Mouse (Mus musculus) CD8-positive naive resting alpha-beta T cell, adult 2 months (primary cell): ENCODE results near the gene Lrrc28.
"Not testable (repeated sequence)": the region's sequence is repeated elsewhere in the genome, so short reads cannot be mapped to it uniquely, and the experiment has no call there.

Experiments
- DNase-seq, 2 experiments: peaks; one replicate each; pipeline ENCODE4 v3.0.0; 2022; ENCODE audit warnings: low read depth in 2 of 2, low spot score in 2 of 2

Gene Lrrc28

DNA sequence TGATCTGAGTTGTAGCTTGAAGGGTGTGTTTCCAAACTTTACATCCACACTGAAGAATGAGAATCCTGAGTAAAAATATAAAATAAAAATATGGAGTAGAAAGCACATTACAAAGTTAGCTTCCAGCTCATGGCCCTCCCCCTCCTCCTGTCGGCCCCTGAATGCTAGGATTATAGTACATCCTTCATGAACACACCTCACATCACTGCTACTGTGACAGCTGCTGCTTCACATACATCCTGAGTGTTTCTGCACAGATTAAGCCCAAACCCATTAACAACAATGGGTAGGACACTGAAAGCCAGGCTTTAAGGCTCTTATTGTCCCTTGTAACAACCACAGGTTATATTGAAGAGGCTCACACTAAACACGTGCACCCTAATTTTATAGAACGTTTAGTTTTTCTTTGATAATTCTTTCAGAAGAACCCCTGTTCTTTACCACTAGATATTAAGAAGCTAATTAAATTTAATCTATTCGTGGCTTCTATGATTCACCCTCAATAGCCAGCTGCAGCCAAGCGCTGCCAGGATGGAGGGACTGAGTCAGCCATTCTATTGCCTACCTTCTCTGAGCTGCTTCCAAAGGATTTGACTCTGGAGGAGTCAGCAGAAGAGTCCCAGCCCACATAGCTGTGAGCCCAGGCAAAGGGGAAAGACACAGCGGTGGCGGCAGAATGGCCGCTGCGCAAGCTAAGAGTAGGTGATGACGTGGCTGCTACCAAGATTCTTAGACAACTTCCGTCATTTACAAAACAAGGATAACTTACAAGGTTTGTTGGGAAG is 108.3 kb downstream of the Lrrc28 start:
- no peak for DNase-seq

DNA sequence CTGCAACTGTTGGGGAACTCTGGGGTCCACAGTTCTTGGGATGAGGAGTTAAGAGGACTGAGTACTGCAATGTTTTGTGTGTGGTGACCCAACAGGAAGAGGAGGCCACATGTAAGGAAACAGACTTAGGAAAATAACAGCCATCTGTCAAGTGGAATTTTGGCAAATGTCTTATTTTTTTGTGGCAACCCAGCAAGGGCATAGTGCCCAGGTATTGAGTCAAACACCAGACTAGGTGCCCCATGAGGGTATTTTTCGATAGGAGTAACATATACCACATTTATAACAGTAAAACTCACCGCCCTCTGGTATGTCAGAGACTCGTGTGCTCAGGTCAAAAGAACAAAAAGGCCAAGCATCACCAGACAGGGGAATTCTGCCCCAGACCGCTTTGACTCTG is 109.1 kb downstream of the Lrrc28 start:
- DNase-seq = no peak

DNA sequence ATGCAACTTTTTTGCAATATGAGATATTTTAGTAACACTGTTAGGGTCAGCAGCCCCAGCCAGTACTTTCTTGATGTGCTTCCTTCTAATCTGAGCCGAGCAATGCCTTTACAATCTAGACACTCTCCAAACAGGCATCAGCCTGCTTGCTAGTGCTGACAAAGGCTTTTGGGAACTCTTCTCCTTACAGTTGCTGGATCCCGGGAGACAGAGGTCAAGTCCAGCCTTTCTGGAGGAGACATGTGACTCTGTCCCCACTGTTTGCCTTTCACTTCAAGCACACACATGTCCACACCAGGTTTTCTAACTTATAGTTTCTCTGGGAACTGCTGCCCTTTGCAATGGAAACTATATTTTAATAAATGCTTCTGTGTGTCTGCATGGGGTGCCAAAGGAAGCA is 114.1 kb downstream of the Lrrc28 start:
- no peak for DNase-seq

DNA sequence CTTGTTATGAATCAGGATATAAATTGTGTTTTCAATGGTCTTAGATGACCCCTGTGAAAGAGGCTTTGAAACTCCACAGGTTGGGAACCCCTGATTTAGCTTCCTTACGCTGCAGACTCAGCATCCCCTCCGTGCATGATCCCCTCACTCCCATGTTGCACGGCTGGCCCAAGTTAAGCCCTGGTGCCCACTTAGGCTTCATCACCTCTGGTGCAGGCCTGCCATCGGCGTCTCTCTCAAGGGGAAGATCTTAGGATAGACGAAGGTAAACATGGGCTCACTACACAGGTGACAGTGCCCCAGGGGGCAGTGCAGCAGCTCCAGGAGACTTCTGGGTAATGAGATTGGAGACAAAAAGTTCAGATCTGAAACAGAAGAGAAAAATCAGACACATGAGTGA is 115.7 kb downstream of the Lrrc28 start:
- no peak for DNase-seq

DNA sequence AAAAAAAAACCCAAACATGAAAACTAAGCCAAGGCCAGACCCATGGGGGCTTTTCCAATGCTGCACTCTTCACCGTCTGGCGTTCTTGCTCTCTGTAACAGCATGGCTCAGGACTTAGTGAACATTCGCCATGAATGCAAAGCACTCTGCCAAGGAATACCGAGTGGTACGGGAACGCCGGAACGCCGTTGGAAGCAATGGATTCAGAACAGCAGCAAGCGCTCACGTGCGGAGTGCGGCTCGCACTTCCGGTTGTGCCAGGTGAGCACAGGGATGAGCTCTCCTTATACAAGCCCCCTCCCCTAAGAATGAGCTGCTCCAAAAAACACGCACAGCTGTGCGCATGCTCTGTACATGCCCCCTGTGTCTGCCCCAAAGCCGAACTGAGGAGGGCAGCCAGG is 116.2 kb downstream of the Lrrc28 start:
- no peak for DNase-seq

DNA sequence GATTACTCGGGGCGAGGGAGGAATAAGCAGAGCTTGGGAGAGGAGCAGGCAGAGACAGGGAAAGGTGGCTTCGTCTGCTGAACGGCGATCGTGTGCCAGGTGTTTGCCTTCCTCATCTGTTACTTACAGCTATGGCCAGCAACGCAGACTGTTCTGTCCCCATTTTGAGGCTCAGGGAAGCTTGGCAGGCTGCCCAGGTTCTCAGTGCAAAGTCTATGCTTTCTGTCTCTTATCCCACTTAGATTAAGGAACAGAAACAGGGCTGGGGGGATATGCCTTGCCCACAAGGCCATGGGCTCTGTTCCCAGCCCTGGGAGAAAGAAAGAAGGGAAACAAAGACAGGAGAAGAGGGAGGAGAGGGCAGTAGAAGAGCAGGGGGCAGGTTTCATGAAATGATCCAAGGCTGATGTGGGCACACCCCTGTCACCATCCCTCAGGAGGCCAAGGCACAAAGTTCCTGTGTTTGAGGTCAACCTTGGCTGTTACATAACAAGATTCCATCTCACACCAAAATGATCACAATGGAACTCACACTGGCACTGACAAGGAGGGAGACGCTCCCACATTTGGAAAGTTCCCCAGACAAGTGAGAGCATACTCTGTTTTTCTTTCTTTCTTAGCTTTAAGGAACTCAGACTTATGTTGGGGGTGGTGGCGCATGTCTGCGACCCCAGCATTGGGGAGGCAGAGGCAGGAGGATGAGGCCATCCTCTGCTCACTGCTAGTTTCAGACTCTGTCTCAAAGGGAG is 116.8 kb downstream of the Lrrc28 start:
- DNase-seq = no peak

DNA sequence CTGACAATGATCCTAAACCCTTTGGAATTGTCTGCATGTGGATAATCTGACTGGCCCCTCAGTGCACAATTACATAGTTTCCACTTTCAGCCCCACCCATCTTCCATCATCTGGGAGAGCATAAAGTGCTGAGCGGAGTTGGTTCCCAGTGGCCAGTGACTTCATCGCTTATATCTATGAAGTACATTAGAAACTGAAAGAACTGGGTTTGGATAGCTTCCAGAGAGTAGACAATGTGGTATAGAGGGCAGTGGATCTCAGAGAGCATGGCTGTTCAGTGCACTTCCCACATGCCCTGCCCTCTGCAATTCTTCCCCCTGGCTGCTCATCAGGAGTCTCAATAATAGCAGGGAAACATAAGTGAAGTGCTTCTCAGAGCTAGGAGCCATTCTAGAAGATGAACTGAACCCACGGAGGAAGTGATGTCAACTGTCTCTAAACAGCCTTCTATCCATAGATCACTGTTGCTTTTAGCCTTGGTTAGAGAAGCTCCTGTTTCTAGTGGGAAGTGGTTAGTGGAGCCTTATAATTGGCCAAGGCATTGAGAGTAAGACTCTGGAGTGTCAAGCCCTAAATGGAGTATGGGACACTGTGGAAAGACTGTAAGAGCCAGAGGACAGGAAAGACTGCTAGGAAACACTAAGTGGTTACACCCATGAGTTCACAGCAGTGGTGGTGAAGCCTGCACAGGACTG is 119.0 kb downstream of the Lrrc28 start:
- DNase-seq = no peak

DNA sequence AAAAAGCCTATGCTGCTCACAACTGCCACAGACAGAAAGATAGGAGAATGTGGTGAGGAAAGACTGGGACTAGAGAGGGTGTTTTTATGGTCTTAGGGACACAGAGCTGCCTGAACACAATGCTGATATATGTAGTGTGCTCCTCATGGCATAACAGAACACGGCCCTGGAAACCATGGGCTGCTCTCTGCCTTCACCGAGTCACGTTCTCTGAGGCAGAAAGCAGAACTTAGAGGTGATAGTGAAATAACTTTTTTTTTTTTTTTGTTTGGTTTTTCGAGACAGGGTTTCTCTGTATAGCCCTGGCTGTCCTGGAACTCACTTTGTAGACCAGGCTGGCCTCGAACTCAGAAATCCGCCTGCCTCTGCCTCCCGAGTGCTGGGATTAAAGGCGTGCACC is 121.0 kb downstream of the Lrrc28 start:
- DNase-seq = not testable (repeated sequence)

DNA sequence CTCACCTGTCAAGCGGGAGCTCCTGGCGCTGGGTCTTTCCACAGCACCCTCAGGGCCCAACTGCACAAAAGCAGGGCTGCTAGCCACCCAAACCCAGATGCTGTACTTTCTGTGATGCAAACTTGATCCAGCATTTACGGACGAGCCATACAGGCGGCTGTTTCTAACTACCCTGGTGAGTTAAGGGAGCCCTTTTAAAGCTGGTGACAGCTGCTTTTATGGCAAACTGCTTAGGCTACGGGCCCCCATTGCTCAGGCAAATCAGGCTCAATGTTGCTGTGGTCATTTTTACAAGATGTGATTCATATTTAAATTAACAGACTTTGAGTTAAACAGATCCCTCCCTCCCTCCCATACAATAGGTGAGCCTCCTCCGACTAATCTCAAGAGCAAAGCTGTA is 121.7 kb downstream of the Lrrc28 start:
- no peak for DNase-seq

DNA sequence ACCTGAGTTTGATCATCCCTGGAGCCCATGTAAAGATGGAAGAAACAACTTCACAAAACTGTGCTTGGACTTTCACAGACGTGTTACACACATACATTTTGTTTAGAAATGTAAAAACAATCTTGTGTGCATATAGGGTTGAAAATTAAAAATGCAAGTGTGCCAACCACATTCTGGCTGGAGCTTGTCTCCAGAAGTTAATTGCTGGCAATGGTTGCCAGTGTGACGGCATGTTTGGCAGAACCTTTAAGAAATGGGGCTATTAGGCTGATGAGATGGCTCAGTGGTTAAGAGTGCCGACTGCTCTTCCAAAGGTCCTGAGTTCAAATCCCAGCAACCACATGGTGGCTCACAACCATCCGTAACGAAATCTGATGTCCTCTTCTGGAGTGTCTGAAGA is 123.3 kb downstream of the Lrrc28 start:
- DNase-seq = not testable (repeated sequence)

DNA sequence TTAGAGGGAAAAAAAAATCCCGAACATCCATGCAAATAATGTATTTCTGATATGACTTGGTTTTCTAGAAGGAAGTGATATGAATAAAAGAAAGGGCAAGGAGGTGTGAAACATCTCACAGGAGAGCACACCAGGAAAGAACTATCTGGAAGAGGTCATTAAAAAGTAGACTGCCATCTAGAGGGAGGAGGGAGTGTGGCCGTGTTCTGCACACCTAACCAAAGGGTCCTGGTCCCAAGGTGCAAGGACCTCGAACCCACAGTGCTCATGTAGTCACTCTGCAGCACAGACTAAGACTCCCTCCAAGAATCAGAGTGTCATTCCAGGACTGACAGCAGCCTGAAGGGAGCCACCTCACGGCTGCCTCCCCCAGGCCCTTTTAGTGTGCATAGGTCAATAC is 124.1 kb downstream of the Lrrc28 start:
- no peak for DNase-seq

DNA sequence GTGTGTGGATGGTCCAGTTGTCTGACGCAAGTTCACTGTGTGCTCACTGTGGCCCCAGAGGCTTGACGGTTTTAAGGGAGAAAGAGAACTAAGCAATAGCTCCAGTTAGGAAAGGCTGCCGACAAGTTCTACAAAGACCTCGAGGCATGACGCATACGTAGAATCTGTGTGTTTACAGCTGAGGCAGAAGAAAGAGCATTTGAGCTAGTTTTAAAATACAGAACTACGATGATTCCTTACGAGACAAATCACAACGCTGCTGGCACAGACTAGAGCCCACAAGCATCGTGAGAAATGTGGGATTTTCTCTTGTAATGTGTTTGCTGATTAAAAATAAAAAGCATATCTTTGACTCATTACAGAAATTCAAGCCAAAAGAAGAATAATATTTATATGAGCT is 125.1 kb downstream of the Lrrc28 start:
- no peak for DNase-seq

DNA sequence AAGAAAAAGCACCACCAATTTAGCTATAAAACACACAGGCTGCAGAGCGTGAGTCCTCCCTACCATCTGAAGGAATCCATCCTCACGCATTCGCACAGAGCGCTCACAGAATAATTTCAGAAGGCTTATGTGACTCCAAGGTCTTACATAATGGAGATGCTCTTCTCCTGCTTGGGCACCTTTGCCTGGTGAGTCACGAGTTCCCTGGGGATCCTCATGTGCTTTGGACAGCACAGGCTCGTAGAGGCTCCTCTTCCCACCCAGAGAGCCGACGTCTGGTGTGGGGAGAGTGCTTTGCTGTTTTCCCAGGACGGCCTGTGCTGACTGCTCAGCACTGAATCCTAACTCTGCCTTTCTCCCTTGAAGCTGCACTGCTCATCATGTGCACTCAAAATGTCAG is 129.4 kb downstream of the Lrrc28 start:
- DNase-seq = no peak

DNA sequence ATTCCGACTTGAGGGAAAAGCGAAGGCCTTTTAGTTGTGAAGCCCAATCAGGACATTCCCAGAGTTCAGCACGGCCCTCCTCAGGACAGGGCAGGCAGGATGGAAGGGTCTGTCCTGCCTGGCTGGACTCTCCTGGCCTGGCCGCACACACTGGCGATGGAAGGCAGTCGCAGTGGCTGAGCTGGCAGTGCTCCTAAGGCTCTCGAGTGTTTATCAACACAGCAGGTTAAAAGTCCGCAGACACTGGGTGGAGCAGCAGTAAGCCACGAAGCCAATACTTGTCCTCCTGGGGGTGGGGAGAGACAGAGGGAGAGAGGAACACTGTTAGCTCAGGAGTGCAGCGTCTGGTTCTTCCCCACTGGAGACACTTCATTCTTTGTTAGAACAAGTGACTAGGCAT is 130.2 kb downstream of the Lrrc28 start:
- no peak for DNase-seq

DNA sequence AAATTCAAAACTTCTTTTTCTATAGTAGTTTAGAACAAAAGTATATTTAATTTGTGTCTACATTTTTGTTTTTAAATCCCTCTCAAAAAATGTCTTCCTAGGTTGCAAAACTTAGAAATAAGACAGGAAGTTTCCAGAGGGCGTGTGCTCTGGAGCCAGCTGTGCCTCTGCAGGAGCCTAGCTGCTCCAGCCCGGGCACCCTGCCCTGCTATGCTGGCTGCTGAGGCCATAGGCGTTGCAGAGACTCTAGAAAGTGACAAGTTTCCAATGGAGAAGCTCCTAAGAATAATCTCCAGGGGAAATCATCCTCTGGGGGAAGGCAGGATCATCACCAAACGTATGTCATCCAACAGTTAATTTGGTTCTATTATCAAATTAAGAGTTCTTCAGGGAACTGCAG is 130.7 kb downstream of the Lrrc28 start:
- no peak for DNase-seq

DNA sequence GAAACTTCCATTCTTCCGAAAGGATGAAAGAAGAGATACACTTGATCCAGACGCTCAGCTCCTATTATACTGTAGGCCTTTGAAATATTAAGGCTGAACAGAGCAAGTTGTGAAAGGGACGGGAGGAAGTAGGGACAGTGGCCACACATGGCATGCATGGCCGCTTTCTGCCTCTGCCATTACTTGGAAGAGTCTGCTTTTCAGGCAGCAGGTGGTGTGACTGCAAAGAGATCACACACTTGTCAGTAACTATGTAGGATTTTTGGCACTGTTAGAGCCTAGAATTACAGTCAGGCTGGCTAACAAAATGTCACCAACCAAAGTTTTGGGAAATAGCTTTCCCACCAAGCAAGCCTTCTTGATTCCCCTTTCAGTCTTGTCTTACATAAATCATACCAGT is 131.4 kb downstream of the Lrrc28 start:
- DNase-seq = no peak

DNA sequence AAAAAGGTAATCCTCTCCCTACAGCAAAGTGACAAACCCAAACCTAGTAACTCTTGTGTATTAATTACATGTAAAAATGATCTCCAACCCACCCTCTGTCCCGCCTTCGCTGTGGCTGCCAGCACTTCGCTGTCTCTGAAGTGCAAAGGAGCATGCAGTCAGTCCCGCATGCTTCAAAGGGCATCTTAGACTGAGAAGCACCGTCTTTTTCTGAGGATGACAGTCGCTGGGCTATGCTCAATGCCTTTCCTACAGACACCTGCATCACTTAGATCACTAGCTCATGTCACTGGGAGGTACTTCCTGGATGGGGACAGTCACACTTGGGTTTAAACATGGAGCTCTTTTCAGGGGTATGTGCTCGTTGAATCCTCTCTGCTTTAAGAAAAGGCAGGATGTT is 133.5 kb downstream of the Lrrc28 start:
- DNase-seq = no peak

DNA sequence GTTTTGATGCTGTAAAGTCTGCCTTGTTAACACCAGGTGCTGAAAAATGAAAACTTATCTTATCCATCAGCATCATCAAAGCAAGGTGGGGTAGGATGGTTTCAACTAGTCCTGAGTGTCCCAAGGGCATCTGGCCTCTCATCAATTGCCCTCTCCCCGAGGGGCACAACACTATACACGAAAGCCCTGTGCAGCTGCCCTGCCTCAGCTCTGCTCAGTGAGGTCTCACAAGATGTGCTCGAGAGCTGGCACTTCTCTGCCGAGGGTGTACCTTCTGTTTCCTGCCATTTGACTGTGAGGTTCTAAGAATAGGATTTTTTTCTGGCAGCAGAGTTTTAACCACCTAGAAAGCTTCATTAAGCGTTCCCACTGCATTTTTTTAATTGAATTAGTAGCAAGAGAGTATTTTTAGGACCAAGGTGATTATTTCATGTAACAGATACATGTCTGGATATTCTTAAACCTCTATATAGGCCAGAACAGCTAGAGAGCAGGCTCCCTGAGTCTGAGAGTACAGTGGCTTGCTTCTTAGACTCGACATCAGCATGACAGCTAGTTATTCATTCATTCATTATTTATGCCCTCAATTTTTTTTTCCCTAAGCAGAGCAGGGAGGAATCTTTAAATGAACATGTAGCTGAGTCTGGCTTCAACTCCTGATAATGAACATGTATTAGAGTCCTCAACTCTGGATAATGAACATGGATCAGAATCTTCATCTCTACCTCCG is 141.6 kb downstream of the Lrrc28 start:
- DNase-seq = no peak

DNA sequence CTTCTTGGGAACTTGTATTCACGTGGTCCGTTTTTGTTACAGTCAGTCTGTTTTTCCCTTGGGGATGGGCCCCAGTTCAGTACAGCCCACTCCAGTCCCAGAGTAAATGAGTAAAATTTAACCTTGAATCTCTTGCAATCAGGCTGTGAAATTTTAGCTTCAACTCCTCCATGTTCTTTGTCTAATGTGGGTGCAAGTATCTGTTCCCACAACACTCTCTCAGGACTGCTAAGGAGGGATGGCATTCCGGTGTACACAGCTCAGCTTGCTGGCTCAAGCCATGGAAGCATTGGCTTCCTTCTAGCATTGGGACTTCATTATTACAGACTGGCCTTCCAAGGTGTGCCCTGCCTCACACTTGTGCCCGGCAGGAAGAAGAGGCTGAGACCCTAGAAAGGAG is 142.4 kb downstream of the Lrrc28 start:
- no peak for DNase-seq

DNA sequence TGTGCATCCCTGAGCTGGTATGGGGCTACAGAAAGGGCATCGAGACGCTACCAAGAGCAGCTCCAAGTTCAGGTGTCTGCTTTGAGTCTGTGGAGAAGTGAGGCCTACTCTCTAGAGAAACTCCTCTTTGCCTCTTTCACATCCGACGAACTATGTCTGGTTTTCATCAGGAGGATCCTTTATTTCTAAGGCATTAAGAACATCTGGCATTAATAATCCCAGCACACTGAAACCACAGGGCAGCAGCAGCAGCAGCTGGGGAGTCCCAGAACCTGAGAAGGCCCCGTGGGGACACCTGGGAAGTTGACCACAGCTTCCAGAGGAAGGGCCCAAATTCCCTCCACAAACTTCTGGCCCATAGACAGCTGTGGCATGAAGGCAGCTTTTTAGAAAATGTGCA is 144.2 kb downstream of the Lrrc28 start:
- no peak for DNase-seq

DNA sequence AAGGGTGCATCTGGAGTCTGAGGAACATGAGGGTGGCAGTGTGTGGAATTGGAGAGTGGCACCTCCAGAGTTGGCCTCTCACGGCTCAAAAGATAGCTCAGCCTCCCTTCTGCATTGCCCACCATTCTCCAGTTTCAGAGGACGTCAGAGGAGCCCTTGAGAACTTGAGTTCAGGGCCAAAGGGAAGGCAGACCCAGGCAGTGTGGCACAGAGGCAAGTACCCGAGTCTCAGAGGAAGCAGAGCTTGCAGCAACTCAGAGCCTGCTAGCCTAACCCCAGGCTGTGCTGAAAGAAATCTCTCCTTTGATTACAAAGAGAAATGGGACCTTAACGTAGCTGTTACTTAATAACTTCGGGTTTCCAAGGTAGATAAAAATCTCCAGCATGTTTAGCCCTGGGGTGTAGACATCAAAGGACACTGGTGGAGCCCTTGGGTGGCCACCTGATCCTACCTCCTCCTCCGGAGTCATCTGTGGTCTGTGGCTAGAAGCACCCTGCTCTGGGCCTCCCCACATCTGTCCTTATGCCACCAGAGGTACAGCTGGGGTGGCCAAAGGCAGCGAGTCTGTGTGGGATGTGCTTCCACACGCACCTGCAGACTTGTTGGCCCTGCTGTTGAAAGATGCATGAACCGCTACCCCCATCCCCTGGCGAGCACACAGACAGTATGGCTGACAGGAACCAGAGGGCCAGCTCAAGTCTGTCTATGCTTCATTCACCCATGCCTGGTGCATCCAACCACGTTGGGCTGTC is 144.8 kb downstream of the Lrrc28 start:
- peak in 1 of 2 experiments; percentile 12 for DNase-seq
